Mouse (Mus musculus): ENCODE measurements around the gene Tmem210. TPM values are rescaled to one million over a fixed set of nuclear protein-coding genes. Genes with fewer than 3 reads are reported as not detected.

Gene Tmem210
- total RNA-seq (2014; rRNA removed): not detected in 2 replicates
- not detected in 2 replicates for polyA plus RNA-seq (2015; fragmentation: Nextera tagmentation; extraction: Ambion mirVana)

GRCm38 (mm10) chr2:25287927-25288649, at the start of gene Tmem210:
Gene Tmem210 (plus strand): TSS chr2:25288145.
- 81% methylated on average over 6 of the region's 6 CpGs for WGBS
- Histone ChIP-seq H3K9me3 (ENCODE audit: low read length) (no peaks in the 10 kb centered on the region), H3K9ac (no peak within 1 kb of the TSS), H3K4me1 (ENCODE audit: insufficient read depth) (peaks cover 8% of the 10 kb centered on the region; the same call in 1 of the 2 replicates), H3K4me3 (ENCODE audit: low read depth, low read length) (no peak within 1 kb of the TSS), H3K4me2 (ENCODE audit: low read depth) (no peak within 1 kb of the TSS), H3K27ac (ENCODE audit: low read depth, low read length) (no peak within 1 kb of the TSS), H3K27me3 (ENCODE audit: insufficient read depth, low read length) (peaks cover 33% of the 10 kb centered on the region), H3K36me3 (ENCODE audit: insufficient read depth) (peaks cover 28% of the 10 kb centered on the region)
- DNase-seq (no peak), ATAC-seq (no peak)
- no peak for TF ChIP-seq CTCF (IDR thresholded peaks at IDR 0.05; ENCODE audit: low read depth)

- WGBS: 87% methylated on average over 3 of the region's 3 CpGs
These were observed 48.2 kb upstream of the Tmem210 start for GRCm38 (mm10) chr2:25239766-25240165.

GRCm38 (mm10) chr2:25240310-25240709, 47.6 kb upstream of the Tmem210 start:
- no peaks in the 10 kb centered on the region for H3K27me3 ChIP-seq (ENCODE audit: insufficient read depth, low read length)
- H3K9ac ChIP-seq: no peak overlapping the region
- 46% methylated on average over 8 of the region's 8 CpGs for WGBS
- ATAC-seq: no peak; the same call in 1 of the 2 replicates
- H3K27ac ChIP-seq (ENCODE audit: low read depth, low read length): peak overlapping the region; percentile 82; the same call in 1 of the 2 replicates
- peak overlapping the region; percentile 70 for H3K4me3 ChIP-seq (ENCODE audit: low read depth, low read length)
- TF ChIP-seq CTCF (IDR thresholded peaks at IDR 0.05; ENCODE audit: low read depth): no peak
- peak overlapping the region; percentile 89 for H3K4me2 ChIP-seq (ENCODE audit: low read depth)
- peaks cover 6% of the 10 kb centered on the region for H3K4me1 ChIP-seq (ENCODE audit: insufficient read depth)
- H3K36me3 ChIP-seq (ENCODE audit: insufficient read depth): peaks cover 17% of the 10 kb centered on the region
- H3K9me3 ChIP-seq (ENCODE audit: low read length): no peaks in the 10 kb centered on the region
- no peak for DNase-seq

More at GRCm38 (mm10) chr2:25239766-25240165, 48.2 kb upstream of the Tmem210 start:
- Histone ChIP-seq H3K27ac (ENCODE audit: low read depth, low read length) (no peak overlapping the region), H3K27me3 (ENCODE audit: insufficient read depth, low read length) (no peaks in the 10 kb centered on the region), H3K4me2 (ENCODE audit: low read depth) (no peak overlapping the region), H3K4me3 (ENCODE audit: low read depth, low read length) (no peak overlapping the region), H3K9me3 (ENCODE audit: low read length) (no peaks in the 10 kb centered on the region), H3K4me1 (ENCODE audit: insufficient read depth) (peaks cover 6% of the 10 kb centered on the region), H3K9ac (no peak overlapping the region), H3K36me3 (ENCODE audit: insufficient read depth) (peaks cover 12% of the 10 kb centered on the region)
- no peak for ATAC-seq
- DNase-seq: no peak
- TF ChIP-seq CTCF (IDR thresholded peaks at IDR 0.05; ENCODE audit: low read depth): no peak

GRCm38 (mm10) chr2:25240723-25241437, 47.1 kb upstream of the Tmem210 start:
- Histone ChIP-seq H3K4me3 (ENCODE audit: low read depth, low read length) (peak overlapping the region; percentile 70), H3K9ac (peak overlapping the region; percentile 79; the same call in 1 of the 2 replicates), H3K27ac (ENCODE audit: low read depth, low read length) (peak overlapping the region; percentile 82), H3K4me1 (ENCODE audit: insufficient read depth) (peaks cover 6% of the 10 kb centered on the region), H3K36me3 (ENCODE audit: insufficient read depth) (peaks cover 23% of the 10 kb centered on the region), H3K27me3 (ENCODE audit: insufficient read depth, low read length) (no peaks in the 10 kb centered on the region), H3K4me2 (ENCODE audit: low read depth) (peak overlapping the region; percentile 89), H3K9me3 (ENCODE audit: low read length) (no peaks in the 10 kb centered on the region)
- under 1% methylated on average over 29 of the region's 29 CpGs for WGBS
- DNase-seq: peak; percentile 90
- TF ChIP-seq CTCF (IDR thresholded peaks at IDR 0.05; ENCODE audit: low read depth): no peak
- peak; percentile 91 for ATAC-seq

- Histone ChIP-seq H3K27ac (ENCODE audit: low read depth, low read length) (peak overlapping the region; percentile 82; the same call in 1 of the 2 replicates), H3K9ac (peak overlapping the region; percentile 79)
- WGBS: 16% methylated on average over 6 of the region's 6 CpGs
These were observed 46.5 kb upstream of the Tmem210 start for GRCm38 (mm10) chr2:25241438-25241775.

GRCm38 (mm10) chr2:25242101-25242506, 45.8 kb upstream of the Tmem210 start, which contains the start of the genes Rnf208 and Cysrt1:
Gene Rnf208 (plus strand): TSS chr2:25242255.
Gene Cysrt1 (minus strand): TSS chr2:25242452.
- ATAC-seq (peak; percentile 74), DNase-seq (peak; percentile 75)
- Histone ChIP-seq H3K4me1 (ENCODE audit: insufficient read depth) (peaks cover 6% of the 10 kb centered on the region), H3K36me3 (ENCODE audit: insufficient read depth) (peaks cover 26% of the 10 kb centered on the region), H3K4me2 (ENCODE audit: low read depth) (peak within 1 kb of the TSS; percentile 89), H3K27me3 (ENCODE audit: insufficient read depth, low read length) (no peaks in the 10 kb centered on the region), H3K9ac (peak within 1 kb of the TSS; percentile 79), H3K9me3 (ENCODE audit: low read length) (no peaks in the 10 kb centered on the region), H3K4me3 (ENCODE audit: low read depth, low read length) (peak within 1 kb of the TSS; percentile 70), H3K27ac (ENCODE audit: low read depth, low read length) (peak within 1 kb of the TSS; percentile 82)
- WGBS: under 1% methylated on average over 59 of the region's 59 CpGs
- TF ChIP-seq CTCF (IDR thresholded peaks at IDR 0.05; ENCODE audit: low read depth): no peak; the same call in 1 of the 2 replicates

More at GRCm38 (mm10) chr2:25241438-25241775, 46.5 kb upstream of the Tmem210 start:
- Histone ChIP-seq H3K27me3 (ENCODE audit: insufficient read depth, low read length) (no peaks in the 10 kb centered on the region), H3K9me3 (ENCODE audit: low read length) (no peaks in the 10 kb centered on the region), H3K4me2 (ENCODE audit: low read depth) (peak overlapping the region; percentile 89), H3K36me3 (ENCODE audit: insufficient read depth) (peaks cover 24% of the 10 kb centered on the region), H3K4me1 (ENCODE audit: insufficient read depth) (peaks cover 6% of the 10 kb centered on the region), H3K4me3 (ENCODE audit: low read depth, low read length) (peak overlapping the region; percentile 70)
- TF ChIP-seq CTCF (IDR thresholded peaks at IDR 0.05; ENCODE audit: low read depth): no peak
- DNase-seq (no peak), ATAC-seq (peak; percentile 0; the same call in 1 of the 2 replicates)

Data from forebrain, postnatal 0 days (tissue).